Mouse (Mus musculus) kidney, postnatal 0 days (tissue): Measurements from ENCODE around the gene Acsm5. TPM values are rescaled to one million over a fixed set of nuclear protein-coding genes. Genes with fewer than 3 reads are reported as not detected.
A peak's percentile ranks its signal among the peaks of the same experiment; 100 is the strongest.

Experiments
- ATAC-seq: fragments of 200-750 bp; cut with Nextera tagmentation; replicated peaks from 2 replicates; pipeline ENCODE4 v1.8.0; 2017; ENCODE audit warnings: low read depth, moderate number of reproducible peaks, moderate TSS enrichment, moderate library complexity; ENCODE audit not compliant: low FRiP score
- DNase-seq: peaks from one replicate; pipeline ENCODE4 v3.0.0-alpha.2; 2016; ENCODE audit warnings: low spot score
- H3K27ac ChIP-seq: fragments of 300-500 bp; sonication (generic); 2 replicates; pipeline ENCODE4 v1.5.1; 2014; ENCODE audit warnings: mild to moderate bottlenecking
- H3K27me3 ChIP-seq: fragments of 300-500 bp; sonication (generic); 2 replicates; pipeline ENCODE4 v1.6.1; 2014; ENCODE audit warnings: low read length, mixed read lengths; ENCODE audit not compliant: insufficient read depth
- H3K36me3 ChIP-seq: fragments of 300-500 bp; sonication (generic); 2 replicates; pipeline ENCODE4 v1.6.1; 2014; ENCODE audit warnings: low read length, mixed read lengths; ENCODE audit not compliant: insufficient read depth
- H3K4me1 ChIP-seq: fragments of 300-500 bp; sonication (generic); replicated peaks from 2 replicates; pipeline ENCODE4 v1.6.1; 2014; ENCODE audit warnings: antibody characterized with exemption, low read length, mixed read lengths; ENCODE audit not compliant: insufficient read depth
- H3K4me2 ChIP-seq: fragments of 300-500 bp; sonication (generic); 2 replicates; pipeline ENCODE4 v1.6.1; 2014; ENCODE audit warnings: mild to moderate bottlenecking, low read length, moderate library complexity, mixed read lengths
- H3K4me3 ChIP-seq: fragments of 300-500 bp; sonication (generic); replicated peaks from 2 replicates; pipeline ENCODE4 v1.5.1; 2014; ENCODE audit warnings: low read depth, low read length
- H3K9ac ChIP-seq: fragments of 300-500 bp; sonication (generic); 2 replicates; pipeline ENCODE4 v1.6.1; 2014; ENCODE audit warnings: low read depth, low read length
- H3K9me3 ChIP-seq: fragments of 300-500 bp; sonication (generic); replicated peaks from 2 replicates; pipeline ENCODE4 v1.6.1; 2016; ENCODE audit warnings: low read length, inconsistent platforms, mixed read lengths
- CTCF ChIP-seq: IDR thresholded peaks from 2 replicates; pipeline ENCODE4 v1.5.1; 2016; ENCODE audit warnings: antibody characterized with exemption, low read depth, mild to moderate bottlenecking, moderate library complexity
- WGBS: fragments of 180-500 bp; shearing (Covaris S2); extraction: QIAGEN DNeasy Blood & Tissue Kit; methylation state at CpG from one replicate; pipeline ENCODE4 v1.1.7; 2014; 5-methylcytosine and 5-hydroxymethylcytosine counted together
- polyA plus RNA-seq: library from polyadenylated mRNA; unstranded; fragments of >200 nt; fragmentation: Nextera tagmentation; extraction: Ambion mirVana; gene quantifications from 2 replicates; pipeline ENCODE4 v1.2.1, GENCODE M21; 2015

Gene Acsm5
- polyA plus RNA-seq: 5.0 and 6.6 TPM in 2 replicates

DNA sequence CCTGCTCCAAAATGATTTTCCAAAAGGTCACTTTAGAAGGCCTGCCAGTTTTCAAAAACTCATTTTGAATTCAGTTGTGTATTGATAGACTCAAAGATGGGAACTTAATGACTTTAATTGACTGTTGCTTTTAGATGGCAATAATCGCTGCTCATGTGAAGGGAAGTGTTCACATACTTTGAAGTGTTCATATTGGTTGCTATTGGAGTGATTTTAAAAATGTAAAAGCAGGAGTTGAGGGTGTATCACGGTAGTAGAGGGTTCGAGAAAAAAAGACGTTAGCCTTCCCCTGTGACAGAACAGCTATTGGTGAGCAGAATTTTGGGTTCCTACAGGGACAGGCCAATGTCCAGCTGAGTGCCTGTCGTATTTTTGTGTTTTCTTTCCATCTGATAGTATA is at the start of gene Acsm5:
Gene Acsm5 (plus strand): TSS at position 301 of the 400 bp plus-strand sequence.
- no peaks in the 10 kb centered on the region for H3K36me3 ChIP-seq
- DNase-seq (no peak), ATAC-seq (no peak)
- H3K4me1 ChIP-seq: no peaks in the 10 kb centered on the region
- H3K4me3 ChIP-seq: no peak within 1 kb of the TSS
- no peak within 1 kb of the TSS for H3K4me2 ChIP-seq
- no peaks in the 10 kb centered on the region for H3K9me3 ChIP-seq
- H3K27me3 ChIP-seq: no peaks in the 10 kb centered on the region
- no peak within 1 kb of the TSS for H3K27ac ChIP-seq
- H3K9ac ChIP-seq: no peak within 1 kb of the TSS
- WGBS: 76% methylated on average over 5 of the region's 5 CpGs
- TF ChIP-seq CTCF: no peak

DNA sequence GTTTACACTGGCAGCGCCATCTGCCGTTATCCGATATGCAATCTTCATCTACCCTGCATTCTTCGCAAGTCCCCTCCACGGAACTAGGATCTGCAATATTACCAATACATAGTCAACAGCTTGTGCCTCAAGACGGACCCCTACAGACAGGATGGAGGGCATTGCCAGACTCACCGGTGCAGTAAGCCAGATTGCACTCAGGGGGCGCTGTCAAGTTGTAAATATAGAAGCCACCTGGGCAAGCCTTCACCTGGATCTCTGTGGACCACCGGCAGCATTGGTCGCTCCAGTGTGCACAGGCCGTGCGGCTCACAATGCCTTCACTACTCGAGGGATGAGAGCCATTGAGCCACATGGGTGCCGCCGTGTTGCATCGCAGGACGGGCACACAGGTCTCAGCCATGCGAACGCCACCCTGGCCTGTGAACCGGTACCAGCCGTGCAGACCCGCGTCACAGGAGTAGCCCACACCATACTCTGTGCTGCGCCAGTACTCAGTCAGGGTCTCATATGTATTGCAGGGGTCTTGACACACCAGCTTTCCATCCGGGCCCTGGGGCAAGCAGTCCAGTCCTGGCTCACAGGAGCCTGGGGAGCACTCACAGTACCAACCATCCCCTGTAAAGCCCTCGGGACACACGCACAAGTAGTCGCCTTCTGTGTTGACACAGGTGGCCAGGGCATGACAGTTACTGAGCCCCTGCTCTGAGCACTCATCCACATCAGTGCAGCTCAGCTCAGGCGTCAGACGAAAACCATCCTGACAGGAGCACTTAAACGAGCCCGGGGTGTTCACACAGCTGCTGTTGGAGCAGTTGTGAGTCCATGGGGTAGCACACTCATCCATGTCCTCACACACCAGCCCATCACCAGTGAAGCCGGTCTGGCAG is 42.5 kb upstream of the Acsm5 start:
- Histone ChIP-seq H3K4me2 (no peak overlapping the region), H3K27ac (no peak overlapping the region), H3K36me3 (no peaks in the 10 kb centered on the region), H3K4me1 (no peaks in the 10 kb centered on the region), H3K27me3 (no peaks in the 10 kb centered on the region), H3K9me3 (no peaks in the 10 kb centered on the region), H3K4me3 (no peak overlapping the region), H3K9ac (no peak overlapping the region)
- peak; percentile 50 for TF ChIP-seq CTCF
- DNase-seq (peak; percentile 47), ATAC-seq (peak; percentile 80)
- 43% methylated on average over 33 of the region's 33 CpGs for WGBS

GRCm38 (mm10) chr7:119479256-119479655 is 40.0 kb upstream of the Acsm5 start, which contains the start of gene Umod:
Gene Umod (minus strand): TSS chr7:119479282.
- ATAC-seq (no peak), DNase-seq (peak; percentile 3)
- Histone ChIP-seq H3K36me3 (no peaks in the 10 kb centered on the region), H3K4me1 (no peaks in the 10 kb centered on the region), H3K9me3 (no peaks in the 10 kb centered on the region), H3K9ac (no peak within 1 kb of the TSS), H3K27ac (peak within 1 kb of the TSS; percentile 47), H3K4me3 (no peak within 1 kb of the TSS), H3K4me2 (no peak within 1 kb of the TSS), H3K27me3 (no peaks in the 10 kb centered on the region)
- no peak for TF ChIP-seq CTCF

- H3K27me3 ChIP-seq: no peaks in the 10 kb centered on the region
- no peak for ATAC-seq
- WGBS: 79% methylated on average over 4 of the region's 4 CpGs
- no peak for DNase-seq
- no peak overlapping the region for H3K9ac ChIP-seq
- no peak overlapping the region for H3K4me2 ChIP-seq
- H3K27ac ChIP-seq: no peak overlapping the region
- no peak for TF ChIP-seq CTCF
- H3K4me1 ChIP-seq: no peaks in the 10 kb centered on the region
- no peaks in the 10 kb centered on the region for H3K9me3 ChIP-seq
- no peak overlapping the region for H3K4me3 ChIP-seq
- no peaks in the 10 kb centered on the region for H3K36me3 ChIP-seq
Measured at GRCm38 (mm10) chr7:119484154-119484553, 35.1 kb upstream of the Acsm5 start.

- ATAC-seq (no peak), DNase-seq (no peak)
- H3K9ac ChIP-seq: no peak overlapping the region
- H3K4me2 ChIP-seq: no peak overlapping the region
- no peak overlapping the region for H3K4me3 ChIP-seq
- 84% methylated on average over 5 of the region's 5 CpGs for WGBS
- H3K36me3 ChIP-seq: no peaks in the 10 kb centered on the region
- H3K9me3 ChIP-seq: no peaks in the 10 kb centered on the region
- no peaks in the 10 kb centered on the region for H3K27me3 ChIP-seq
- no peak overlapping the region for H3K27ac ChIP-seq
- no peak for TF ChIP-seq CTCF
- no peaks in the 10 kb centered on the region for H3K4me1 ChIP-seq
Measured at GRCm38 (mm10) chr7:119486683-119487082, 32.6 kb upstream of the Acsm5 start.

- Histone ChIP-seq H3K36me3 (no peaks in the 10 kb centered on the region), H3K9me3 (no peaks in the 10 kb centered on the region), H3K4me1 (no peaks in the 10 kb centered on the region), H3K27me3 (no peaks in the 10 kb centered on the region), H3K9ac (no peak overlapping the region), H3K4me3 (no peak overlapping the region), H3K4me2 (no peak overlapping the region), H3K27ac (no peak overlapping the region)
- no peak for DNase-seq
- 76% methylated on average over 4 of the region's 4 CpGs for WGBS
- ATAC-seq: no peak
- TF ChIP-seq CTCF: no peak
Measured at GRCm38 (mm10) chr7:119490041-119490780, 29.1 kb upstream of the Acsm5 start.
